Mouse (Mus musculus) heart, embryonic 11.5 days (tissue): ENCODE measurements around the gene Dennd1a. TPM values are rescaled to one million over a fixed set of nuclear protein-coding genes. Genes with fewer than 3 reads are reported as not detected.

Experiments
- ATAC-seq: fragments of 200-750 bp; cut with Nextera tagmentation; replicated peaks from 2 replicates; pipeline ENCODE4 v1.8.0; 2017; ENCODE audit warnings: moderate library complexity; ENCODE audit not compliant: insufficient number of reproducible peaks, low FRiP score, low TSS enrichment
- H3K27ac ChIP-seq: fragments of 300-500 bp; sonication (generic); 2 replicates; pipeline ENCODE4 v1.5.1; 2014; ENCODE audit warnings: mild to moderate bottlenecking, low read depth, low read length
- H3K27me3 ChIP-seq: fragments of 300-500 bp; sonication (generic); 2 replicates; pipeline ENCODE4 v1.6.1; 2014; ENCODE audit warnings: mild to moderate bottlenecking, low read length, mixed read lengths; ENCODE audit not compliant: control insufficient read depth, insufficient read depth
- H3K36me3 ChIP-seq: fragments of 300-500 bp; sonication (generic); 2 replicates; pipeline ENCODE4 v1.6.1; 2014; ENCODE audit warnings: mild to moderate bottlenecking, low read length, moderate library complexity, mixed read lengths; ENCODE audit not compliant: control insufficient read depth, insufficient read depth
- H3K4me1 ChIP-seq: fragments of 300-500 bp; sonication (generic); 2 replicates; pipeline ENCODE4 v1.6.1; 2014; ENCODE audit warnings: low read length; ENCODE audit not compliant: control insufficient read depth, insufficient read depth
- H3K4me2 ChIP-seq: fragments of 300-500 bp; sonication (generic); 2 replicates; pipeline ENCODE4 v1.6.1; 2014; ENCODE audit warnings: mild to moderate bottlenecking, moderate library complexity
- H3K4me3 ChIP-seq: fragments of 300-500 bp; sonication (generic); 2 replicates; pipeline ENCODE4 v1.5.1; 2014; ENCODE audit warnings: low read depth, low read length
- H3K9ac ChIP-seq: fragments of 300-500 bp; sonication (generic); 2 replicates; pipeline ENCODE4 v1.6.1; 2014; ENCODE audit warnings: mild to moderate bottlenecking, low read depth, low read length, moderate library complexity
- H3K9me3 ChIP-seq: fragments of 300-500 bp; sonication (generic); replicated peaks from 2 replicates; pipeline ENCODE4 v1.6.1; 2016; ENCODE audit warnings: low read length; ENCODE audit not compliant: control insufficient read depth
- WGBS: fragments of 180-500 bp; shearing (Covaris S2); extraction: QIAGEN DNeasy Blood & Tissue Kit; methylation state at CpG from one replicate; pipeline ENCODE4 v1.1.7; 2014; ENCODE audit not compliant: insufficient replicate concordance; 5-methylcytosine and 5-hydroxymethylcytosine counted together
- polyA plus RNA-seq: library from polyadenylated mRNA; unstranded; fragments of >200 nt; fragmentation: Nextera tagmentation; extraction: Ambion mirVana; gene quantifications from 2 replicates; pipeline ENCODE4 v1.2.1, GENCODE M21; 2014

Gene Dennd1a
- polyA plus RNA-seq, 1 experiment from 2014 or later, result 9.6 TPM

DNA sequence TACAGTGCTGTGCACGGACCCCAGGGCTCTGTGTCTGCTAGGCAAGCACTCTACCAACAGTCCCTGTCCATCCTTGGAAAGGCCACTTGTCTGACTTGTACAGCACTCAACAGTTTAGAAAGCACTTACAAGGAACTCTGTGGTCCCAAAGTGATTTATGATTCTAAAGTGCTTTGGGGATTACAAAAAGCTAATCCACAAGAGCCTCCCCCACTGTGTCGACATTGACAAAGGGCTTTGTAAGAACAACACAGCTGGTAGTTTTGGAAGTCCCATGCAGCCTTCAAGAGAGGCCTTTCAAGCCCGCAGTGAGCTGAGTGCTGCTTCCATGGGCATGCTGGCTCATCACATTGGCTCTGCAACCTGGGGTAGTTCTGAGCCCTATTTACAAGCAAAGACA is 523.6 kb downstream of the Dennd1a start:
- ATAC-seq, result no peak
- H3K36me3 ChIP-seq, result no peaks in the 10 kb centered on the region
- H3K27ac ChIP-seq, result no peak overlapping the region
- H3K4me3 ChIP-seq, result no peak overlapping the region
- H3K9me3 ChIP-seq, result no peaks in the 10 kb centered on the region
- H3K27me3 ChIP-seq, result no peaks in the 10 kb centered on the region
- no peak overlapping the region for H3K4me2 ChIP-seq
- 37% methylated on average over 3 of the region's 3 CpGs for WGBS
- H3K4me1 ChIP-seq, result peaks cover 41% of the 10 kb centered on the region
- no peak overlapping the region for H3K9ac ChIP-seq

DNA sequence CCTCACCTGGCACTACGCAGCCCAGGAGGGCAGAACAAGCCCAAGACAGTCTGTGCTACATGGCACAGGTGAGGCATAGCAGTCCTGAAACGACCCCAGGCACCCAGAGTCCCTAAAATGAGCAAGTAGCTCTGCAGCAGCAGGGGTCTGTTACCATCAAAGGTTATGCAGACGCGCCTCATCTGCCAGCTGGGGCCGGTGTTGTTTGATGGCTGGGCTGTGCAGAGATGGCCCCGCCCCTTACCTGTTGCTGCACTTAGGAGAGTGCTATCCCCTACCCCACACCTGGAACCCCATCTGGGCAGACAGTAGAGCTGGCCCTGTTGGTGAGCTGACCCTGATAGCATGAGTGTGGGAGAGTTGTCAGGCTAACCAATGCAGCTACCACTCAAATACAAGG is 526.6 kb downstream of the Dennd1a start:
- no peaks in the 10 kb centered on the region for H3K9me3 ChIP-seq
- no peak for ATAC-seq
- no peak overlapping the region for H3K4me3 ChIP-seq
- 35% methylated on average over 6 of the region's 6 CpGs for WGBS
- H3K36me3 ChIP-seq, result no peaks in the 10 kb centered on the region
- H3K9ac ChIP-seq, result no peak overlapping the region
- H3K4me2 ChIP-seq, result no peak overlapping the region
- no peak overlapping the region for H3K27ac ChIP-seq
- H3K4me1 ChIP-seq, result peaks cover 24% of the 10 kb centered on the region
- H3K27me3 ChIP-seq, result no peaks in the 10 kb centered on the region

DNA sequence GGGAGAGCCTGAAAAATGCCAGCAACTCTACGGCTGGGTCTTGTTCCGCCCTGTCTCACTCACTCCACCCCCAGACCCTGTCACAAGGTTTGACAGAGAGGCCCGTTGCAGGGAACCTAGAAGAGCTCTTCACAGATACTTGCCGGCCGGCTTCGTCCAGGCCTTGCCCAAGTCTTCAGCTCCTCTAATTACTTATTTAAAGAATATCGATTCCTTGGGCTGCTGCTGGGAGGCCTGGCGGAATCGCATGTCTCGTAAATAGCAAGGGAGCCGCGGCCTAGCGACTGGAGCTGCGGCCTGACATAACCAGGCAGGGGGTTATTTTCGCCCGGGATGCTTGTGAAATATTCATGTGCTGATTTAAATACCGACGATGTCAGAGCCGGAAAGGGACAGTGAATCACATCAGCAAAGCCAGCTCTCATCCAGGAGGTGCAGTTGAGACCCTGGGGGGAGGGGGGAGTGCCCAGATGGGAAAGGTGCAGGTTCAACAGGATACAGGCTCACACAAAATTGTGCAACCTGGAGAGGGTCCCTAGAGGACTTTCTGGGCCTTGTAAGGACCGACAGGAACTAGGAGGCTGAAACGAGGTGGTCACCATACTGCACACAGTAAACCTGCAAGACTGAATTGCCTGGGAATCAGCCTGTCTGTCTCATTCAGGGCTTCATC is 528.7 kb downstream of the Dennd1a start:
- Histone ChIP-seq H3K9me3 (no peaks in the 10 kb centered on the region), H3K4me1 (peaks cover 14% of the 10 kb centered on the region), H3K4me2 (peak overlapping the region; percentile 43), H3K9ac (peak overlapping the region; percentile 50; the same call in 1 of the 2 replicates), H3K36me3 (no peaks in the 10 kb centered on the region), H3K27ac (no peak overlapping the region), H3K27me3 (peaks cover 2% of the 10 kb centered on the region; the same call in 1 of the 2 replicates), H3K4me3 (no peak overlapping the region)
- 12% methylated on average over 21 of the region's 21 CpGs for WGBS
- ATAC-seq, result no peak

DNA sequence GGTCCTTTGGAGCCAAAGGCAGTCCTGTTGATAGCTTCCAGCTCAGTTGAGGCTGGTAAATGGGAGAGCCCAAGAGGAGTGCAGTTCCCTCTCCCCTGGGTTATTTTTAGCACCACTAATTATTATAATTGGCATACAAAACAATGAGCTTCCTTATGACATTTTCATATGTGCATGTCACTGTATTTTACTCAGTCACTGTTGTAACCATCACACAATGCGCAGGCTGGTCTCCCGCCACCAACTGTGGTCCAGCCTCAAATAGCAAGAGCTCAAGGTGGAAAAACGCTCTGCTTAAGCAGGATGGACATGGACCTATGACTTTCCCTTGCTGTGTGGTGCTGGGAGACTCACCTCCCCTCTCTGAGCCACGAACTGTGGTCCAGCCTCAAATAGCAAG is 529.4 kb downstream of the Dennd1a start:
- 71% methylated on average over 4 of the region's 4 CpGs for WGBS
- Histone ChIP-seq H3K4me2 (peak overlapping the region; percentile 43), H3K4me1 (peaks cover 14% of the 10 kb centered on the region), H3K9me3 (no peaks in the 10 kb centered on the region), H3K36me3 (no peaks in the 10 kb centered on the region), H3K9ac (peak overlapping the region; percentile 50; the same call in 1 of the 2 replicates), H3K27me3 (peaks cover 2% of the 10 kb centered on the region; the same call in 1 of the 2 replicates), H3K4me3 (no peak overlapping the region), H3K27ac (no peak overlapping the region)
- no peak for ATAC-seq

DNA sequence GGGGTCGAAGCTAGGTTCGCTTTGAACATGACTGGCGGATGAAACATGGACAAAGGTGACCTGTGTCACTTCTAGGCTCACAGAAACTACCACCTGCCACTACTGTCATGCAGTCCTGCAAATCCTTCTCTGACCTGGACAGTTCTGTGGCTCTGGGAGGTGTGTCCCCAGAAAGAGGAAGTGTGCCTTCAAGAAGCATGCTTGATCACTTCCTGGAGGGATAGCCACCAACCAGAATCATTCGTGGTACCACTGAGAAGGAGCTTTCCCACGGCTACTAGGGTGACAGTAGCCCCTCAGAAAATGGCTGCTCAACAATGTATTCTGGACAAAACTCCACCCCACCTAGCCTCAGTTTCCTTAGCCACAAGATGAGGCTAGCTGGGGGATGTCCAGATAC is 530.2 kb downstream of the Dennd1a start:
- Histone ChIP-seq H3K9ac (no peak overlapping the region), H3K27me3 (peaks cover 2% of the 10 kb centered on the region; the same call in 1 of the 2 replicates), H3K4me1 (peaks cover 14% of the 10 kb centered on the region), H3K27ac (no peak overlapping the region), H3K36me3 (no peaks in the 10 kb centered on the region), H3K9me3 (no peaks in the 10 kb centered on the region), H3K4me2 (no peak overlapping the region), H3K4me3 (no peak overlapping the region)
- ATAC-seq, result no peak
- WGBS, result 69% methylated on average over 5 of the region's 5 CpGs

DNA sequence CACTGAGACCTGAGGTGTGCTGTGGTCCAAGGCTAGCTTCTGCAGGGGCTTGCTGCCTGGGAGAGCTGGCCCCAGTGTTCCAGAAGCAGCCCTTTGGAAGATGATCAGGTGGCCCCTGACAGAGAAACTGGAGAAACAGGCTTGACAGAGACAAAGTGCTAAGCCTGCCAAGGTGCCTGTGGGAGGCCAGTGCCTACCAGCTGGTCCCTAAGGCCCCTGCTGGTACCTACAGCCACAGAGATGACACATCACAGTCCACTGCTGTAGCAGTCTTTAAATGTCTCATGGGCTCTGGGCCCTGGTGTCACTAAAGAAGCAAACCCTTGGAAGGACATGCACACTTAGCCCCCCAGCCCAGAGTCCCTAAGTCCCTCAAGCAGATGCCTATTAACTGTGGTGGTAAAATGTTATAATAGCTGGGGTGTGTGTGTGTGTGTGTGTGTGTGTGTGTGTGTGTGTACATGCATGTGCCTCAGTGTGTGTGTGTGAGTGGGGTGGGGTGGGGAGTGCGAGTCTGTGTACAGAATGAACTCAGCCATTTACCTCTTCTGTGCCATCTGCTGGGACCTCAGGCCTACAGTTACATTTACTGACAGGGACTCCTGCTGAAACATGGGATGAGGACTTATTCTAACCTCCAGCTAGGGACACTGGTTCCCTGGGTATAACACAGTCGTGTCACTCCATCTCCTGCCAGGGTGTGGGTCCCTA is 530.8 kb downstream of the Dennd1a start:
- Histone ChIP-seq H3K27ac (no peak overlapping the region), H3K4me1 (peaks cover 14% of the 10 kb centered on the region), H3K4me3 (no peak overlapping the region), H3K36me3 (no peaks in the 10 kb centered on the region), H3K4me2 (no peak overlapping the region), H3K9me3 (no peaks in the 10 kb centered on the region), H3K9ac (no peak overlapping the region), H3K27me3 (peaks cover 2% of the 10 kb centered on the region; the same call in 1 of the 2 replicates)
- WGBS, result 78% methylated on average over 2 of the region's 2 CpGs
- ATAC-seq, result no peak

DNA sequence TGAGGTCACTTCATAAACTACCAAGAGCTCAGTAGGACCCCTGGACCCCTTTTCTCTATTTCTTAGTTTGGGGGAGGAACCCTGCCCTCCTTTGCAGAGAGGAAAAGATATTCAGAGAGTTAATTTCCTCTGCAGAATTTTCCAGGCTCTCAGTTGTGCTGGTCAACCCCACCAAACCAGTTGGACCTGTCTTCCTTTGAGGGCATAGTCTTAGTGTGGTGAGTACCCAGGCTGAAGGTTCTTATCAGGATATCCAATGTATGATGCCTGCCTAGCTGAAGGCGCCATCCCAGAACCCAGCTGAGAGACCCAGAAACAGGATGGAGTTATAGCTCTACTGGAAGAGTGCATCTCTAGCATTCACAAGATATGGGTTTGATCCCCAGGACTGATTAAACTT is 536.1 kb downstream of the Dennd1a start:
- Histone ChIP-seq H3K4me1 (peaks cover 10% of the 10 kb centered on the region; the same call in 1 of the 2 replicates), H3K27me3 (peaks cover 2% of the 10 kb centered on the region; the same call in 1 of the 2 replicates), H3K9ac (no peak overlapping the region), H3K4me2 (no peak overlapping the region), H3K27ac (no peak overlapping the region), H3K9me3 (no peaks in the 10 kb centered on the region), H3K36me3 (no peaks in the 10 kb centered on the region), H3K4me3 (no peak overlapping the region)
- no peak for ATAC-seq
- 76% methylated on average over 1 of the region's 1 CpGs for WGBS

DNA sequence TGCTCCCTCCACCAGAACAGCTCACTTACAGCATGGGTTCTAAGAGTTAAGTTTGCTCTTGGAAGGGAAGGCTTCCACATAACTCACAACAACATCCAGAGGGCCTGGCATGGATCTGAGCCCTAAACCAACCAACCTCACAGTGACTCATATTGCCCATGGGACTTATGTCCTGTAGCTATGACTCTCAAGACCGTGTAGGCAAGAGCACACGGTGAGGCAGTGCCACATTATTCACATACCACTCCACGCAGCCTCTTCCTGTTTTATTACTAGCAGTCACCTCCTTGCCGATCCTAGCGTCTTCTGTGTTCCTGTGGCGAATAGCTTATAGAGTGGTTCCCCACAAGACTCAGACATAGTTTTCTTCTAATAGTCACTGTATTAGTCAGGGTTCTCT is 537.9 kb downstream of the Dennd1a start:
- Histone ChIP-seq H3K27me3 (no peaks in the 10 kb centered on the region), H3K9me3 (no peaks in the 10 kb centered on the region), H3K4me2 (no peak overlapping the region), H3K4me3 (no peak overlapping the region), H3K27ac (no peak overlapping the region), H3K9ac (no peak overlapping the region), H3K4me1 (peaks cover 10% of the 10 kb centered on the region; the same call in 1 of the 2 replicates), H3K36me3 (no peaks in the 10 kb centered on the region)
- ATAC-seq, result no peak
- WGBS, result 53% methylated on average over 6 of the region's 6 CpGs
